Mouse (Mus musculus) liver, postnatal 0 days (tissue): Measurements from ENCODE around the gene Slc38a4. TPM values are rescaled to one million over a fixed set of nuclear protein-coding genes. Genes with fewer than 3 reads are reported as not detected.

Source experiments
- ATAC-seq: fragments of 200-750 bp; cut with Nextera tagmentation; 2 replicates; pipeline ENCODE4 v1.8.0; 2017; ENCODE audit warnings: mild to moderate bottlenecking, moderate library complexity
- DNase-seq: peaks from one replicate; pipeline ENCODE4 v3.0.0-alpha.2; 2016
- H3K27ac ChIP-seq: fragments of 300-500 bp; sonication (generic); 2 replicates; pipeline ENCODE4 v1.5.1; 2014; ENCODE audit warnings: antibody characterized with exemption, moderate library complexity, mild to moderate bottlenecking, low read depth
- H3K27me3 ChIP-seq: fragments of 300-500 bp; sonication (generic); 2 replicates; pipeline ENCODE4 v1.6.1; 2014; ENCODE audit warnings: low read length, control low read depth, mixed read lengths; ENCODE audit not compliant: insufficient read depth
- H3K36me3 ChIP-seq: fragments of 300-500 bp; sonication (generic); replicated peaks from 2 replicates; pipeline ENCODE4 v1.6.1; 2014; ENCODE audit warnings: mild to moderate bottlenecking, control low read depth, low read length, moderate library complexity, mixed read lengths; ENCODE audit not compliant: insufficient read depth
- H3K4me1 ChIP-seq: fragments of 300-500 bp; sonication (generic); 2 replicates; pipeline ENCODE4 v1.6.1; 2014; ENCODE audit warnings: antibody characterized with exemption, mild to moderate bottlenecking, control low read depth; ENCODE audit not compliant: insufficient read depth
- H3K4me2 ChIP-seq: fragments of 300-500 bp; sonication (generic); 2 replicates; pipeline ENCODE4 v1.6.1; 2014; ENCODE audit warnings: low read depth, mild to moderate bottlenecking, low read length, moderate library complexity, mixed read lengths
- H3K4me3 ChIP-seq: fragments of 300-500 bp; sonication (generic); 2 replicates; pipeline ENCODE4 v1.5.1; 2014; ENCODE audit warnings: low read depth, low read length
- H3K9ac ChIP-seq: fragments of 300-500 bp; sonication (generic); replicated peaks from 2 replicates; pipeline ENCODE4 v1.6.1; 2014; ENCODE audit warnings: mild to moderate bottlenecking, moderate library complexity
- H3K9me3 ChIP-seq: fragments of 300-500 bp; sonication (generic); 2 replicates; pipeline ENCODE4 v1.6.1; 2016; ENCODE audit warnings: mild to moderate bottlenecking, control low read depth, low read length, mixed read lengths
- CTCF ChIP-seq: sonication (generic); IDR thresholded peaks from 2 replicates; pipeline ENCODE4 v1.5.1; 2016; ENCODE audit warnings: antibody characterized with exemption, low read depth
- EP300 ChIP-seq: IDR thresholded peaks from 2 replicates; pipeline ENCODE4 v1.6.1; 2016; ENCODE audit warnings: antibody characterized with exemption, low read depth, mild to moderate bottlenecking
- WGBS: fragments of 180-500 bp; shearing (Covaris S2); extraction: QIAGEN DNeasy Blood & Tissue Kit; methylation state at CpG from one replicate; pipeline ENCODE4 v1.1.7; 2014; ENCODE audit not compliant: insufficient replicate concordance; 5-methylcytosine and 5-hydroxymethylcytosine counted together
- polyA plus RNA-seq: library from polyadenylated mRNA; unstranded; fragments of >200 nt; fragmentation: Nextera tagmentation; extraction: Ambion mirVana; gene quantifications from 2 replicates; pipeline ENCODE4 v1.2.1, GENCODE M21; 2015

Gene Slc38a4
- polyA plus RNA-seq, 1 experiment from 2014 or later = 295 TPM

GRCm38 (mm10) chr15:97037710-97038109, 18.0 kb downstream of the Slc38a4 start:
- Histone ChIP-seq H3K27ac (no peak overlapping the region), H3K4me3 (no peak overlapping the region), H3K4me2 (no peak overlapping the region), H3K36me3 (no peaks in the 10 kb centered on the region), H3K4me1 (no peaks in the 10 kb centered on the region; the same call in 1 of the 2 replicates), H3K9me3 (no peaks in the 10 kb centered on the region), H3K9ac (no peak overlapping the region), H3K27me3 (no peaks in the 10 kb centered on the region)
- DNase-seq = no peak
- no peak for TF ChIP-seq CTCF
- TF ChIP-seq EP300 = no peak
- no peak for ATAC-seq
- WGBS = 56% methylated on average over 8 of the region's 8 CpGs

GRCm38 (mm10) chr15:97035892-97036291, 19.9 kb downstream of the Slc38a4 start:
- H3K4me1 ChIP-seq = no peaks in the 10 kb centered on the region; the same call in 1 of the 2 replicates
- TF ChIP-seq CTCF (no peak), EP300 (peak; percentile 68; the same call in 1 of the 2 replicates)
- ATAC-seq (peak; percentile 56), DNase-seq (no peak)
- WGBS = 51% methylated on average over 6 of the region's 6 CpGs
- H3K9me3 ChIP-seq = no peaks in the 10 kb centered on the region
- no peak overlapping the region for H3K4me3 ChIP-seq
- H3K9ac ChIP-seq = no peak overlapping the region
- no peak overlapping the region for H3K4me2 ChIP-seq
- H3K36me3 ChIP-seq = no peaks in the 10 kb centered on the region
- H3K27ac ChIP-seq = peak overlapping the region; percentile 80
- no peaks in the 10 kb centered on the region for H3K27me3 ChIP-seq

GRCm38 (mm10) chr15:97033485-97033991, 22.2 kb downstream of the Slc38a4 start:
- H3K27ac ChIP-seq = peak overlapping the region; percentile 48; the same call in 1 of the 2 replicates
- no peaks in the 10 kb centered on the region for H3K9me3 ChIP-seq
- H3K4me2 ChIP-seq = no peak overlapping the region
- no peak overlapping the region for H3K4me3 ChIP-seq
- TF ChIP-seq CTCF (no peak), EP300 (no peak)
- no peak for ATAC-seq
- H3K4me1 ChIP-seq = no peaks in the 10 kb centered on the region; the same call in none of the 2 replicates
- no peaks in the 10 kb centered on the region for H3K27me3 ChIP-seq
- H3K36me3 ChIP-seq = no peaks in the 10 kb centered on the region
- H3K9ac ChIP-seq = no peak overlapping the region
- no peak for DNase-seq
- WGBS = 56% methylated on average over 9 of the region's 9 CpGs

GRCm38 (mm10) chr15:97031886-97032285, 23.9 kb downstream of the Slc38a4 start:
- Histone ChIP-seq H3K4me1 (no peaks in the 10 kb centered on the region; the same call in none of the 2 replicates), H3K9ac (no peak overlapping the region), H3K4me2 (no peak overlapping the region), H3K27ac (peak overlapping the region; percentile 97), H3K9me3 (no peaks in the 10 kb centered on the region), H3K4me3 (no peak overlapping the region), H3K27me3 (no peaks in the 10 kb centered on the region), H3K36me3 (no peaks in the 10 kb centered on the region)
- no peak for DNase-seq
- no peak for TF ChIP-seq EP300
- TF ChIP-seq CTCF = no peak
- ATAC-seq = no peak
- 64% methylated on average over 5 of the region's 5 CpGs for WGBS

- TF ChIP-seq CTCF = no peak
- TF ChIP-seq EP300 = peak; percentile 68
Observed at GRCm38 (mm10) chr15:97030984-97031492, 24.7 kb downstream of the Slc38a4 start.

GRCm38 (mm10) chr15:97030136-97030535, 25.6 kb downstream of the Slc38a4 start:
- Histone ChIP-seq H3K9ac (no peak overlapping the region), H3K27ac (peak overlapping the region; percentile 97), H3K36me3 (no peaks in the 10 kb centered on the region), H3K9me3 (no peaks in the 10 kb centered on the region), H3K4me3 (no peak overlapping the region), H3K27me3 (no peaks in the 10 kb centered on the region), H3K4me1 (peaks cover 5% of the 10 kb centered on the region), H3K4me2 (0 out of 2 replicates have a peak overlapping the region, but pooled peaks have one; percentile 45)
- ATAC-seq (no peak), DNase-seq (no peak)
- TF ChIP-seq EP300 (no peak), CTCF (no peak)
- 81% methylated on average over 4 of the region's 4 CpGs for WGBS

More at GRCm38 (mm10) chr15:97030984-97031492, 24.7 kb downstream of the Slc38a4 start:
- Histone ChIP-seq H3K9me3 (no peaks in the 10 kb centered on the region), H3K36me3 (no peaks in the 10 kb centered on the region), H3K4me3 (no peak overlapping the region), H3K9ac (peak overlapping the region; percentile 54), H3K27me3 (no peaks in the 10 kb centered on the region), H3K4me1 (peaks cover 3% of the 10 kb centered on the region), H3K4me2 (peak overlapping the region; percentile 45; the same call in 1 of the 2 replicates), H3K27ac (peak overlapping the region; percentile 97)
- ATAC-seq = peak; percentile 62
- WGBS = 79% methylated on average over 10 of the region's 10 CpGs
- peak; percentile 52 for DNase-seq
